Mouse (Mus musculus) C2C12 (cell line): ENCODE data around the gene Ap3b1.

ENCODE experiments used
- CTCF ChIP-seq: IDR thresholded peaks from one replicate; pipeline ENCODE4 v1.5.1; 2011; ENCODE audit not compliant: control insufficient read depth, insufficient read depth, insufficient read length
- USF1 ChIP-seq: IDR thresholded peaks from one replicate; pipeline ENCODE4 v1.6.1; 2011; ENCODE audit warnings: low read depth, mild to moderate bottlenecking, control low read depth, moderate library complexity

DNA sequence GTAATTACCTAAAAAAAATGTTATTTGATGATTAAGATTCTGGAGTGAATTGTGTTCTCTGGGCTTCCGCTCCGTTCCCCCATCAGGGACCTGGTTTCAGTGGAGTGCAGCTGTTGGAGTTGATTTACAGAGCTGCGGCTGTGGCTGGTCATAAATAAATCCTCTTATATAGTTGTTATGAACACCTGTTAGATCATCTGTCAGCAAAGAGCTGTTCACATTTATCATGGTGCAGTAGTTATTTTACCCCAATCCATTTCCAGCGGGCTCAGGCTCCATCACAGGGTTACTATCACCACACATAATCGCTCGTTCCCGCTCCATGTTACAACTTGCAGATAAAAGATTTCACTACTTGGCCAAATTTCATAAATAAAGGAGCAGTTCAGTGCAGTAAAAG is 215.1 kb downstream of the Ap3b1 start:
- TF ChIP-seq CTCF (no peak), USF1 (no peak)
